Mouse (Mus musculus): ENCODE measurements around the gene Cbl. TPM values are rescaled to one million over a fixed set of nuclear protein-coding genes. Genes with fewer than 3 reads are reported as not detected.

Gene Cbl
- polyA plus RNA-seq, 1 experiment from 2014 or later: 10.9 TPM

DNA sequence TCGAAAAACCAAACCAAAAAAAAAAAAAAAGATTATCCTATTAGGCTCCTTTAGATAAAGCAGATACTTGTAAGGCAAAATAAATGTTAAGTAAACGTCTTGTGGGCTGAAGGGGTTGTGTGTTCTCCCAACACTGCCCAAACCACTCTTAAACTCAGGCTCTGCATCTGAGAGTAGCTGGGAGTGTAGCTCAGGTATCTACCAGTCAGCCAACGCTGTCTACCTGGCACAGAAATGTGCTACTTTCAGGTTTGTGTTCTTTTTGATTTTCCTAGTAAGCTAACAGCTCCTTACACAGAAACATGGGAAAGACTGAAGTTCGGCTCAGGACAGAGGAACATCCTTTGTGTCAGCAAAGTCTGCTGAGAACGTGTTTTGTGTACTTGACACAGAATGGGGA is 101.6 kb downstream of the Cbl start:
- 55% methylated on average over 5 of the region's 5 CpGs for WGBS
- no peak overlapping the region for H3K9ac ChIP-seq (ENCODE audit: low read depth, low read length)
- no peaks in the 10 kb centered on the region for H3K36me3 ChIP-seq (ENCODE audit: control insufficient read depth, insufficient read depth, low read length)
- H3K27me3 ChIP-seq (replicated peaks; ENCODE audit: control insufficient read depth, insufficient read depth, low read length): peaks cover 15% of the 10 kb centered on the region
- no peaks in the 10 kb centered on the region for H3K9me3 ChIP-seq (ENCODE audit: control insufficient read depth, low read length)
- ATAC-seq: no peak
- H3K4me2 ChIP-seq (ENCODE audit: low read depth, low read length): no peak overlapping the region
- no peak overlapping the region for H3K4me3 ChIP-seq (ENCODE audit: low read length)
- H3K27ac ChIP-seq (ENCODE audit: low read length): no peak overlapping the region; the same call in 1 of the 2 replicates
- H3K4me1 ChIP-seq (ENCODE audit: control insufficient read depth, insufficient read depth, low read length): peaks cover 45% of the 10 kb centered on the region

DNA sequence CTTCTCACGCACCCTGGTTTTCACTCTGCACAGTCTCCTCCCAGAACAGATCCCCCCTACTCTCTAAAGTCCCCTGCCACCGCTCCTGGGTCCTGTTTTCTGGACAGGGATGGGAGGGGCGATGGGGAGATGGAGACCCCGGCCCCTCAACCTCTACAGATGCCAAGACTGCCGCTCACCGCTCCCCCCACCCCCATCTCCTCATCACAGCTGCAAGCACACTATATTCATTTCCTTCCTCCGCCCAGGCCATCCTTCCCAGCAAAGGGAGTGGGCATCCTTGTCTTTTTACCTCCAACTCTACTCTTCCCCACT is 102.6 kb downstream of the Cbl start:
- H3K9me3 ChIP-seq (ENCODE audit: control insufficient read depth, low read length): no peaks in the 10 kb centered on the region
- peak overlapping the region; percentile 80 for H3K27ac ChIP-seq (ENCODE audit: low read length)
- H3K4me1 ChIP-seq (ENCODE audit: control insufficient read depth, insufficient read depth, low read length): peaks cover 45% of the 10 kb centered on the region
- no peak for ATAC-seq
- H3K9ac ChIP-seq (ENCODE audit: low read depth, low read length): no peak overlapping the region
- no peaks in the 10 kb centered on the region for H3K36me3 ChIP-seq (ENCODE audit: control insufficient read depth, insufficient read depth, low read length)
- H3K4me2 ChIP-seq (ENCODE audit: low read depth, low read length): no peak overlapping the region
- 45% methylated on average over 7 of the region's 7 CpGs for WGBS
- peaks cover 15% of the 10 kb centered on the region for H3K27me3 ChIP-seq (replicated peaks; ENCODE audit: control insufficient read depth, insufficient read depth, low read length)
- H3K4me3 ChIP-seq (ENCODE audit: low read length): no peak overlapping the region

DNA sequence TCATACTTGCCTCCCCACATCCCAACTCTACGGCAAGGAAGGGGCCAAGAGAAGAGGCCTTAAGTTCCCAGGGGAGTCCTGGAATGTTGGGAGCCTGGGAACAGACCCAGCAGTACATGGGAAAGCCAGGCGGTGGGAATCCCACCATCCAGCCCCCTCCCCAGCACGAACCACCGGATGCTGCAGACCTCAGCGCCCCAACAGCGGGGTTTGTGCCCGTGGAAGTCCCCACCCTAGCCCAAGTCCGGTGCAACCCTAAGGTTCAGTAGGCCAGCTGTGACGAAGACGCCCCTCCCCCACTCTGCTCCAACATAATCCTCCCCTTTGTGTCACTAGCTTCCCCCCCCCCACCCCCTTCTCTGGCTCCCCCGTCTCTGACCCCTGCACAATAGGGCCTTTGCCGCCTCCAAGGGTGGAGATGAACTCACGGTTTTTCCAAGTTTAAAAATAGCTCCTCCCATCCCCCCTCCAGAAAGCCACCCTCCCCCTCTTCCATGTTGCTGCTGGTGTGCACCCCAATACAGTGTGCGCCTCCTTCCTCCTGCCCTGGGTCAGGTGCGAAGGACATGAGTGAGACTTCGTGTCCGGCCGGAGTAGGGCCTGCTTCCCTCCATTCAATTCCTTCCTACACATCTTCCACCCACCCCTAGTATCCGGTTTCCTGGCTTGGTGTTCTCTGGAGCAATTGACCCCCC is 103.1 kb downstream of the Cbl start:
- Histone ChIP-seq H3K4me3 (ENCODE audit: low read length) (peak overlapping the region; percentile 41), H3K9me3 (ENCODE audit: control insufficient read depth, low read length) (no peaks in the 10 kb centered on the region), H3K9ac (ENCODE audit: low read depth, low read length) (peak overlapping the region; percentile 61), H3K27ac (ENCODE audit: low read length) (peak overlapping the region; percentile 91), H3K27me3 (replicated peaks; ENCODE audit: control insufficient read depth, insufficient read depth, low read length) (peaks cover 15% of the 10 kb centered on the region), H3K4me1 (ENCODE audit: control insufficient read depth, insufficient read depth, low read length) (peaks cover 42% of the 10 kb centered on the region), H3K36me3 (ENCODE audit: control insufficient read depth, insufficient read depth, low read length) (no peaks in the 10 kb centered on the region), H3K4me2 (ENCODE audit: low read depth, low read length) (peak overlapping the region; percentile 63)
- 18% methylated on average over 18 of the region's 19 CpGs for WGBS
- peak; percentile 27 for ATAC-seq

DNA sequence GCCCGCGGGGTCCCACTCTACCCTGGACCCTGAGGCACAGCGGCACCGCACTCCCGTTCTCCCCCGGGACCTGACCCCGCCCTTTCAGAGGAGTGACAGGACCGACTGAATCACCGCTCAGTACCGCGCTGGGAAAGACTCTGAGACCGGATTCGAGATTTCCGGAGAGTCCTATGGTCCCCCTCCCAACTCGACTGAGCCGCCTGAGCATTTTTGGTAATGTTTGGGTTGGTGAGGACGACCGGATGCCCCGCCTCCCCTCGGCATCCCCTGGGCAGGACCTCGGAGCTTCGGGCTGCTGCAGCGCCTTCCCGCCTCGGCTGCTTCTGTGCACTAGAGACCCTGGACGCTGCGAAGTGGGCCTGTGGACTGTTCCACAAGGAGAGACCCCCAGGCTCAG is 103.8 kb downstream of the Cbl start:
- no peaks in the 10 kb centered on the region for H3K36me3 ChIP-seq (ENCODE audit: control insufficient read depth, insufficient read depth, low read length)
- peak overlapping the region; percentile 91 for H3K27ac ChIP-seq (ENCODE audit: low read length)
- H3K4me1 ChIP-seq (ENCODE audit: control insufficient read depth, insufficient read depth, low read length): peaks cover 36% of the 10 kb centered on the region
- H3K9ac ChIP-seq (ENCODE audit: low read depth, low read length): peak overlapping the region; percentile 61
- peak overlapping the region; percentile 41 for H3K4me3 ChIP-seq (ENCODE audit: low read length)
- H3K4me2 ChIP-seq (ENCODE audit: low read depth, low read length): peak overlapping the region; percentile 63
- ATAC-seq: peak; percentile 69
- H3K9me3 ChIP-seq (ENCODE audit: control insufficient read depth, low read length): no peaks in the 10 kb centered on the region
- under 1% methylated on average over 27 of the region's 27 CpGs for WGBS
- peaks cover 12% of the 10 kb centered on the region for H3K27me3 ChIP-seq (replicated peaks; ENCODE audit: control insufficient read depth, insufficient read depth, low read length)

- peak overlapping the region; percentile 63 for H3K4me2 ChIP-seq (ENCODE audit: low read depth, low read length)
These were observed 104.2 kb downstream of the Cbl start for GRCm38 (mm10) chr9:44129633-44130032.

DNA sequence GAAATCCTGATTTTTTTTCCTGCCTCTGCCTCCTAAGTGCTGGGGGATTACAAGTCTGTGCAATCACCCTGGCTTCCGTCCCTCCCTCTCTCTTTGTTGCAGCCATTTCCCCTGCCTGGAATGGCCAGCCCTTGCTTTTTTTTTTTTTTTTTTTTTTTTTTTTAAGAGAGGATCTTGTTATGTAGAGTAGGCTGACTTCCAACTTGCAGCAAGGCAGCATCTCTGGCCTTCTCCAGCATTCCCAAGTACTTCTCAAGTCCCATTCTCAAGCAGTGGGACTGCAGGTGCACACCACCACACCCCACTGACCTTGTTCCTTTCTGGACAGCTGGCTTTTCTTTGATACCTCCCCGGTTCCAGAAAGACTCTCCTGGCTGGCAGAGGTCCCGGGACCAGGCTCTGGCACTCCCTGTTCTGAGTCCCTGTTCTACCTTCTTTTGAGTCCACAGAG is 106.5 kb downstream of the Cbl start:
- no peak overlapping the region for H3K4me2 ChIP-seq (ENCODE audit: low read depth, low read length)
- peak overlapping the region; percentile 12; the same call in 1 of the 2 replicates for H3K27ac ChIP-seq (ENCODE audit: low read length)
- 0 out of 2 replicates have a peak, but pooled peaks cover 3% of the 10 kb centered on the region for H3K27me3 ChIP-seq (replicated peaks; ENCODE audit: control insufficient read depth, insufficient read depth, low read length)
- no peak for ATAC-seq
- H3K36me3 ChIP-seq (ENCODE audit: control insufficient read depth, insufficient read depth, low read length): no peaks in the 10 kb centered on the region
- H3K4me1 ChIP-seq (ENCODE audit: control insufficient read depth, insufficient read depth, low read length): peaks cover 21% of the 10 kb centered on the region
- H3K4me3 ChIP-seq (ENCODE audit: low read length): no peak overlapping the region
- H3K9ac ChIP-seq (ENCODE audit: low read depth, low read length): no peak overlapping the region
- no peaks in the 10 kb centered on the region for H3K9me3 ChIP-seq (ENCODE audit: control insufficient read depth, low read length)
- WGBS: 65% methylated on average over 3 of the region's 3 CpGs

More at GRCm38 (mm10) chr9:44129633-44130032, 104.2 kb downstream of the Cbl start:
- peak overlapping the region; percentile 88 for H3K27ac ChIP-seq (ENCODE audit: low read length)
- no peaks in the 10 kb centered on the region for H3K36me3 ChIP-seq (ENCODE audit: control insufficient read depth, insufficient read depth, low read length)
- WGBS: 11% methylated on average over 9 of the region's 9 CpGs
- H3K9ac ChIP-seq (ENCODE audit: low read depth, low read length): peak overlapping the region; percentile 61
- H3K4me3 ChIP-seq (ENCODE audit: low read length): peak overlapping the region; percentile 41
- ATAC-seq: no peak; the same call in 1 of the 2 replicates
- peaks cover 32% of the 10 kb centered on the region for H3K4me1 ChIP-seq (ENCODE audit: control insufficient read depth, insufficient read depth, low read length)
- H3K9me3 ChIP-seq (ENCODE audit: control insufficient read depth, low read length): no peaks in the 10 kb centered on the region
- peaks cover 10% of the 10 kb centered on the region; the same call in 1 of the 2 replicates for H3K27me3 ChIP-seq (replicated peaks; ENCODE audit: control insufficient read depth, insufficient read depth, low read length)

DNA sequence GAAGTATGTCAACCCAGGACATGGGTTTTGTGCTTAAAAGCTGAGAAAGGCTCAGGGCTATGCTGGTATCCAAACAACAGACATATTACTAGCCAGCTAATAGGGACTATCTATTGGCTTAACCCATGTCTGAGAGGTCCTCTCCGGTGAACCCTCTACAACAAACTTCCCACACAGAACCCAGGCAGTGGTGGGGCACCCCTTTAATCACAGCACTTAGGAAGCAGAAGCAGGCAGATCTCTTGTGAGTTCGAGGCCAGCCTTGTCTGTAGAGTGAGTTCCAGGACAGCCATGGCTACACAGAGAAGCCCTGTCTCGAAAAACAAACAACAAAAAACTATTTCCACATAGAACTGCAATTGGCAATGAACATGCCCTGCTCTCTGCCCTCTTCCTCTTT is 107.1 kb downstream of the Cbl start:
- 84% methylated on average over 3 of the region's 3 CpGs for WGBS

GRCm38 (mm10) chr9:44125546-44126428 is 108.1 kb downstream of the Cbl start:
- ATAC-seq: 0 out of 2 replicates have a peak, but pooled peaks have one; percentile 30
- H3K27ac ChIP-seq (ENCODE audit: low read length): peak overlapping the region; percentile 60; the same call in 1 of the 2 replicates
- no peaks in the 10 kb centered on the region for H3K36me3 ChIP-seq (ENCODE audit: control insufficient read depth, insufficient read depth, low read length)
- peaks cover 17% of the 10 kb centered on the region for H3K4me1 ChIP-seq (ENCODE audit: control insufficient read depth, insufficient read depth, low read length)
- H3K9ac ChIP-seq (ENCODE audit: low read depth, low read length): peak overlapping the region; percentile 50
- no peaks in the 10 kb centered on the region for H3K9me3 ChIP-seq (ENCODE audit: control insufficient read depth, low read length)
- 27% methylated on average over 18 of the region's 18 CpGs for WGBS
- no peak overlapping the region for H3K4me3 ChIP-seq (ENCODE audit: low read length)
- no peak overlapping the region for H3K4me2 ChIP-seq (ENCODE audit: low read depth, low read length)
- H3K27me3 ChIP-seq (replicated peaks; ENCODE audit: control insufficient read depth, insufficient read depth, low read length): no peaks in the 10 kb centered on the region

More for the DNA sequence above, 107.1 kb downstream of the Cbl start:
- no peak overlapping the region for H3K9ac ChIP-seq (ENCODE audit: low read depth, low read length)
- H3K9me3 ChIP-seq (ENCODE audit: control insufficient read depth, low read length): no peaks in the 10 kb centered on the region
- H3K27me3 ChIP-seq (replicated peaks; ENCODE audit: control insufficient read depth, insufficient read depth, low read length): no peaks in the 10 kb centered on the region
- H3K4me1 ChIP-seq (ENCODE audit: control insufficient read depth, insufficient read depth, low read length): peaks cover 21% of the 10 kb centered on the region
- no peak overlapping the region for H3K4me3 ChIP-seq (ENCODE audit: low read length)
- no peaks in the 10 kb centered on the region for H3K36me3 ChIP-seq (ENCODE audit: control insufficient read depth, insufficient read depth, low read length)
- ATAC-seq: no peak
- H3K4me2 ChIP-seq (ENCODE audit: low read depth, low read length): no peak overlapping the region
- peak overlapping the region; percentile 60; the same call in 1 of the 2 replicates for H3K27ac ChIP-seq (ENCODE audit: low read length)

DNA sequence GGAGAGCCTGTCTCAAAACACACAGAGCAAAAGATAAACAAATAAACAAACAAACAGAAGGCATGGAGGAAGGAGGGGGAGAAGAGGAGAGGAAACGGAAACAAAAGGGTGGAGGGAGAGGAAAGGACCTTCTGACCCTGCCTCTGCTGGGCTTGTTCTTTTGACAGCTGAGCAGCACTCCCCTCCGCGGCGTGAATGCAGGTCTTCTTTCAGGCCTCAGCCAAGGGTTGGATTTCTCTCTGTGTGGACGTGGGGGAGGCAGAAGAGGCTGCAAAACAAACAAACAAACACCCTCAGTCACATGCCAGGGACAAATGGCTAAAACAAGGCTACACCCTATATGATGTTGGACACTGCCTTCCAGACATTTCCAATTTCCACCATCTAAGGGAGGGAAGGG is 108.8 kb downstream of the Cbl start:
- no peak overlapping the region for H3K27ac ChIP-seq (ENCODE audit: low read length)
- peaks cover 11% of the 10 kb centered on the region for H3K4me1 ChIP-seq (ENCODE audit: control insufficient read depth, insufficient read depth, low read length)
- no peak overlapping the region for H3K4me2 ChIP-seq (ENCODE audit: low read depth, low read length)
- WGBS: 57% methylated on average over 5 of the region's 5 CpGs
- no peaks in the 10 kb centered on the region for H3K36me3 ChIP-seq (ENCODE audit: control insufficient read depth, insufficient read depth, low read length)
- no peak overlapping the region for H3K4me3 ChIP-seq (ENCODE audit: low read length)
- no peaks in the 10 kb centered on the region for H3K27me3 ChIP-seq (replicated peaks; ENCODE audit: control insufficient read depth, insufficient read depth, low read length)
- no peak for ATAC-seq
- no peaks in the 10 kb centered on the region for H3K9me3 ChIP-seq (ENCODE audit: control insufficient read depth, low read length)
- H3K9ac ChIP-seq (ENCODE audit: low read depth, low read length): no peak overlapping the region
